Mouse (Mus musculus) CH12.LX (cell line): Measurements from ENCODE around the gene Usp47. TPM values are rescaled to one million over a fixed set of nuclear protein-coding genes. Genes with fewer than 3 reads are reported as not detected.

Source experiments
- DNase-seq: peaks from one replicate; pipeline ENCODE4 v3.0.0-alpha.2; 2013; ENCODE audit errors: extremely low read depth
- H3K27ac ChIP-seq: 2 replicates; pipeline ENCODE4 v1.5.1; 2012; ENCODE audit warnings: low read depth, mild to moderate bottlenecking, control low read depth, moderate library complexity; ENCODE audit not compliant: insufficient read depth
- H3K27me3 ChIP-seq: replicated peaks from 2 replicates; pipeline ENCODE3; 2012; ENCODE audit warnings: inconsistent platforms
- H3K36me3 ChIP-seq, 2 experiments: replicated peaks in 1 of 2; 2 replicates each; pipeline versions ENCODE3 to v1.6.1; 2012; ENCODE audit warnings: inconsistent platforms in 1 of 2, low read length in 1 of 2, mild to moderate bottlenecking in 1 of 2, mixed read lengths in 1 of 2, moderate library complexity in 1 of 2; ENCODE audit not compliant: control insufficient read depth in 1 of 2, insufficient read depth in 1 of 2
- H3K4me1 ChIP-seq, 2 experiments: 2 replicates each; pipeline ENCODE4 v1.6.1; 2012; ENCODE audit warnings: inconsistent platforms in 1 of 2, moderate library complexity in 1 of 2; ENCODE audit not compliant: insufficient read depth in 2 of 2, control insufficient read depth in 1 of 2
- H3K4me2 ChIP-seq: 2 replicates; pipeline ENCODE4 v1.6.1; 2012; ENCODE audit warnings: low read depth, mild to moderate bottlenecking, control low read depth; ENCODE audit not compliant: poor library complexity, insufficient read depth, severe bottlenecking
- H3K4me3 ChIP-seq, 3 experiments: fragments of 150-350 bp in 1 of 3; sonication (generic) in 1 of 3; replicated peaks in 1 of 3; 2 replicates each; pipeline versions ENCODE3 to v1.5.1; 2011 to 2012; ENCODE audit warnings: low read depth in 2 of 3, low read length in 2 of 3, mild to moderate bottlenecking in 2 of 3, moderate library complexity in 2 of 3, control low read depth in 1 of 3, improper control_type of control experiment in 1 of 3, inconsistent platforms in 1 of 3, mixed read lengths in 1 of 3; ENCODE audit not compliant: poor library complexity in 1 of 3
- H3K79me2 ChIP-seq: replicated peaks from 2 replicates; pipeline ENCODE4 v1.6.1; 2012; ENCODE audit warnings: mild to moderate bottlenecking, moderate library complexity; ENCODE audit not compliant: control insufficient read depth, poor library complexity, insufficient read depth, severe bottlenecking; ENCODE audit errors: extremely low read depth
- H3K9ac ChIP-seq: 2 replicates; pipeline ENCODE4 v1.6.1; 2012; ENCODE audit warnings: low read depth, mild to moderate bottlenecking, control low read depth, moderate library complexity; ENCODE audit not compliant: insufficient read depth
- H3K9me3 ChIP-seq: replicated peaks from 2 replicates; pipeline ENCODE3; 2012; ENCODE audit warnings: low read length, inconsistent platforms, mixed read lengths
- CHD1 ChIP-seq: IDR thresholded peaks from 2 replicates; pipeline ENCODE4 v1.6.1; 2012; ENCODE audit warnings: low read depth, low read length, improper control_type of control experiment, inconsistent platforms
- CTCF ChIP-seq, 2 experiments: IDR thresholded peaks in 1 of 2; conservative IDR thresholded peaks in 1 of 2; 2 replicates each; pipeline ENCODE4 v1.5.1; 2011 to 2012; ENCODE audit warnings: low read depth in 2 of 2, low read length in 2 of 2, improper control_type of control experiment in 1 of 2, inconsistent platforms in 1 of 2, mild to moderate bottlenecking in 1 of 2, moderate library complexity in 1 of 2
- E2F4 ChIP-seq: IDR thresholded peaks from 2 replicates; pipeline ENCODE4 v1.6.1; 2011; ENCODE audit warnings: low read depth, low read length, improper control_type of control experiment; ENCODE audit not compliant: insufficient replicate concordance
- GABPA ChIP-seq: IDR thresholded peaks from 2 replicates; pipeline ENCODE4 v1.6.1; 2012; ENCODE audit warnings: low read depth, low read length, improper control_type of control experiment, inconsistent platforms; ENCODE audit not compliant: insufficient replicate concordance
- HCFC1 ChIP-seq: IDR thresholded peaks from 2 replicates; pipeline ENCODE4 v1.6.1; 2012; ENCODE audit warnings: low read depth, mild to moderate bottlenecking, inconsistent platforms, low read length, improper control_type of control experiment
- IRF4 ChIP-seq: IDR thresholded peaks from 2 replicates; pipeline ENCODE4 v1.6.1; 2014; ENCODE audit warnings: low read depth, mild to moderate bottlenecking, inconsistent platforms, low read length, improper control_type of control experiment
- MAFK ChIP-seq: IDR thresholded peaks from 2 replicates; pipeline ENCODE4 v1.6.1; 2011; ENCODE audit warnings: low read length, improper control_type of control experiment; ENCODE audit not compliant: insufficient replicate concordance
- MAX ChIP-seq: IDR thresholded peaks from 2 replicates; pipeline ENCODE4 v1.6.1; 2011; ENCODE audit warnings: low read length, improper control_type of control experiment
- MAZ ChIP-seq: IDR thresholded peaks from 2 replicates; pipeline ENCODE4 v1.6.1; 2012; ENCODE audit warnings: low read depth, mild to moderate bottlenecking, inconsistent platforms, low read length, improper control_type of control experiment, moderate library complexity
- MEF2A ChIP-seq: IDR thresholded peaks from 2 replicates; pipeline ENCODE4 v1.6.1; 2014; ENCODE audit warnings: low read depth, mild to moderate bottlenecking, inconsistent platforms, low read length, improper control_type of control experiment, borderline replicate concordance
- MXI1 ChIP-seq: IDR thresholded peaks from 2 replicates; pipeline ENCODE4 v1.6.1; 2011; ENCODE audit warnings: mild to moderate bottlenecking, low read depth, low read length, improper control_type of control experiment
- MYC ChIP-seq: IDR thresholded peaks from 2 replicates; pipeline ENCODE4 v1.6.1; 2011; ENCODE audit warnings: low read depth, mild to moderate bottlenecking, improper control_type of control experiment, low read length
- NELFE ChIP-seq: IDR thresholded peaks from 2 replicates; pipeline ENCODE4 v1.6.1; 2011; ENCODE audit warnings: low read depth, low read length, improper control_type of control experiment
- PAX5 ChIP-seq: IDR thresholded peaks from 2 replicates; pipeline ENCODE4 v1.6.1; 2012; ENCODE audit warnings: low read length, inconsistent platforms, mixed read lengths
- POLR2A ChIP-seq: IDR thresholded peaks from 2 replicates; pipeline ENCODE4 v1.6.1; 2011; ENCODE audit warnings: low read depth, mild to moderate bottlenecking, improper control_type of control experiment, low read length
- RCOR1 ChIP-seq: conservative IDR thresholded peaks from 2 replicates; pipeline ENCODE4 v1.6.1; 2012; ENCODE audit warnings: low read depth, mild to moderate bottlenecking, inconsistent platforms, low read length, improper control_type of control experiment
- SMC3 ChIP-seq: IDR thresholded peaks from 2 replicates; pipeline ENCODE4 v1.6.1; 2011; ENCODE audit warnings: low read depth, low read length, improper control_type of control experiment
- TCF12 ChIP-seq: IDR thresholded peaks from 2 replicates; pipeline ENCODE4 v1.6.1; 2014; ENCODE audit warnings: low read depth, mild to moderate bottlenecking, inconsistent platforms, low read length, improper control_type of control experiment
- USF1 ChIP-seq: IDR thresholded peaks from 2 replicates; pipeline ENCODE4 v1.6.1; 2014; ENCODE audit warnings: low read depth, mild to moderate bottlenecking, inconsistent platforms, low read length, improper control_type of control experiment
- USF2 ChIP-seq: conservative IDR thresholded peaks from 2 replicates; pipeline ENCODE4 v1.6.1; 2011; ENCODE audit warnings: low read depth, low read length, improper control_type of control experiment
- ZC3H11A ChIP-seq: IDR thresholded peaks from 2 replicates; pipeline ENCODE4 v1.6.1; 2012; ENCODE audit warnings: low read depth, mild to moderate bottlenecking, inconsistent platforms, low read length, improper control_type of control experiment
- ZMIZ1 ChIP-seq: IDR thresholded peaks from 2 replicates; pipeline ENCODE4 v1.6.1; 2012; ENCODE audit warnings: low read depth, mild to moderate bottlenecking, inconsistent platforms, low read length, improper control_type of control experiment
- dilution Hi-C: fragments of 300-500 bp; cut with MboI; formaldehyde crosslinking; loops from 2 replicates; pipeline ENCODE4 v1.14.3; 2020; ENCODE audit warnings: low sequenced_read_pairs; ENCODE audit not compliant: extremely low pct_unique_long_range_greater_than_20kb, extremely low pct_ligation_motif_present
- in situ Hi-C: fragments of 300-500 bp; cut with MboI; formaldehyde crosslinking; loops from 3 replicates; pipeline ENCODE4 v1.14.3; 2019; ENCODE audit warnings: low sequenced_read_pairs, low pct_ligation_motif_present, low pct_unique_long_range_greater_than_20kb, mixed read lengths
- polyA plus RNA-seq: library from polyadenylated mRNA; unstranded; fragments of >175 nt; gene quantifications from 2 replicates; pipeline ENCODE4 v1.2.1, GENCODE M21; 2012; ENCODE audit warnings: low read depth; ENCODE audit not compliant: insufficient read length
- total RNA-seq, 2 experiments: library from RNA; depleted of rRNA; stranded (reverse); fragments of 300-350 nt in 1 of 2; fragments of >200 nt in 1 of 2; gene quantifications; 2 replicates each; pipeline ENCODE4 v1.2.3; 2012 to 2014

Gene Usp47
- total and polyA plus RNA-seq, 3 experiments: 35.0 to 36.8 (median 35.8) TPM

DNA sequence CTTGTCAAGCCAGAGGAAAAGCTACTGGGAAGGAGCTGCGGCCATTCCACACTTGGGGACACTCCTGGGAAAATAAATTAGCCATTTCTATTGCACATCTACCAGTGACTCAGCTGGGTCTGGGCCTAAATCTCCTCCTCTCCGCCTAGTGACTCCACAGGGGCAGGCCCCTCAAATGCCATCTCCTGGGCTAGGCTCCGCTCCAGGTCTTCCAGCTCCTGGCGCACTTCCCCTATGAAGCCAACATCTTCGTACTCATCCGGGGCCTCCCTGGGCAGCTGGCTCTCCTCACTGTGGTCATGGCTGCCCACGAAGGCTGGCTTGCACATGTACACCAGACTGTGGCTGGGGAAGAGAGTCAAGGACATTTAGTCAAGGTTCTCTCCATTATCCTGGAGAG lies 94.8 kb downstream of the Usp47 start:
- Histone ChIP-seq H3K79me2 (no peaks in the 10 kb centered on the region), H3K9me3 (no peaks in the 10 kb centered on the region), H3K4me1 (peaks cover 0 to 16% of the 10 kb centered on the region in 2 experiments; a peak in 2 of 4 replicates), H3K4me3 (no peak overlapping the region), H3K27ac (no peak overlapping the region), H3K4me2 (no peak overlapping the region), H3K36me3 (no peaks in the 10 kb centered on the region)
- in situ Hi-C loops: no loop called here
- DNase-seq: no peak
- no peak for TF ChIP-seq RCOR1
- no peak for TF ChIP-seq MXI1
- TF ChIP-seq HCFC1: no peak
- TF ChIP-seq ZMIZ1: no peak
- TF ChIP-seq PAX5: no peak
- no peak for TF ChIP-seq CTCF (conservative IDR thresholded peaks at IDR 0.05 in 1 of 2, IDR thresholded peaks at IDR 0.05 in 1 of 2; ENCODE audit: low read depth in 2 of 2, low read length in 2 of 2)
- no peak for TF ChIP-seq TCF12
- TF ChIP-seq, all 38 proteins: peak for 0
- Histone ChIP-seq H3K27me3 (no peaks in the 10 kb centered on the region), H3K9ac (no peak overlapping the region)
- dilution Hi-C loops: no loop called here

DNA sequence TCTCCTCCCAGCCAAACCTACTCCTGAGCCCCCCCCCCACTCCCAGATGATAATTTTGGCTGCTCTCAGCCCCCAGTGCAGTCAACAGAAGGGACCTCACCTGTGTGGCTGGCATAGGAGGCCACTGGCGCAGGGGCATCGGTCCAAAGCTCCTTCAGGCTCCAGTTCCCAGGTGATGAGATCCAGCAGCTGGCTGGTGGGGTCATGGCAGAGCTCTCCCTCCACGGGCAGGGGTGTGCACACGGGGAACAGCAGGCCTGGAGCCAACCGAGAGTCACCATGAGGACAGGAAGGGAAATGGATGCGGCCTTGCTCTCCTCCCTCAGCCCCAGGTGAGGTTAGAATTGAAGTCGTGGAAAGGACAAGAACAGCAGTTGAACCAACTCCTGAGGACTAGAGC lies 95.9 kb downstream of the Usp47 start:
- Histone ChIP-seq H3K36me3 (no peaks in the 10 kb centered on the region), H3K27me3 (no peaks in the 10 kb centered on the region), H3K4me2 (no peak overlapping the region), H3K9me3 (no peaks in the 10 kb centered on the region), H3K9ac (no peak overlapping the region), H3K79me2 (no peaks in the 10 kb centered on the region), H3K4me1 (peaks cover 0 to 28% of the 10 kb centered on the region in 2 experiments; a peak in 2 of 4 replicates), H3K4me3 (no peak overlapping the region), H3K27ac (no peak overlapping the region)
- in situ Hi-C loops: no loop called here
- dilution Hi-C loops: no loop called here
- DNase-seq: no peak
- TF ChIP-seq RCOR1: no peak
- TF ChIP-seq SMC3: no peak
- TF ChIP-seq MAX: no peak
- no peak for TF ChIP-seq POLR2A
- TF ChIP-seq USF2: no peak
- TF ChIP-seq NELFE: no peak
- TF ChIP-seq MXI1: no peak
- no peak for TF ChIP-seq E2F4
- TF ChIP-seq CHD1: no peak
- no peak for TF ChIP-seq MAFK
- no peak for TF ChIP-seq IRF4
- no peak for TF ChIP-seq GABPA
- no peak for TF ChIP-seq MYC
- no peak for TF ChIP-seq MAZ
- no peak for TF ChIP-seq USF1
- no peak for TF ChIP-seq ZC3H11A
- no peak for TF ChIP-seq HCFC1
- TF ChIP-seq TCF12: no peak
- TF ChIP-seq MEF2A: no peak
